Mouse (Mus musculus) T-helper 2 cell (primary cell): ENCODE results near the gene Npas3.

Experiments
- in situ Hi-C: fragments of 300-600 bp; cut with MboI, MseI; formaldehyde crosslinking; loops from one replicate; pipeline ENCODE4 v1.15.1; 2025; ENCODE audit warnings: high pct_unique_total_duplicates

The Npas3 gene

DNA sequence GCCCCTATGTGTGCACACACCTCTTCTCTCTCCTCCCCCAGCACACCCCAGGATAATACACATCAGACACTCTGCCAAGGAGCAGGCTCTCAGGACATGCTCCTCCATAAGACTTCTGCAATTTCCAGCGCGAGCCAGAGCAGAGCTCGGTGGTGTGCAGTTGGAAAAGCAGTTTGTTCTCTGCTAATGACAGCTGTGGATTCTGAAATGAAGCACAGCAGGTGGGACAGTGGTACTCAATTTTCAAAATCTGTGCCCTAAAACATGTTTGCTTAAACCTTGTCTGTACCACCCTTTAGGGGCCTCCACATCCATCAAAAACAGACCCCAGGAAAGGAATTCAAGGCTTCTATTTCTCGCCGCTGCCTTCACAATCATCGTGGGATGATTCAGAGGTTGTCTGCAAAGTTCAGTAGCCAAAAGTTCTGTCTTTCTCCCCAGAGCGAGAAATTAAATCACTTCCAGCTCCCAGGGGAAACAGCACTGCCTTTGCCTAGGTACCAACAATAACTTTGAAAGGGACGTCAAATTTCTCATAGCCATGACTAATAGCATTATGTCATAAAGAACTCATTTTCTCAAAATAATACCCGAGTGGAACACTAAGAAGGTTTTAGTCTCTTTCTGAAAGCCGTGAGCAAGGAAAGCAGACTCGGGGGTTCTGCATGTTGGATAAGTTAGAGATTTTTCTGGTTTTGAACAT lies 533.5 kb downstream of the Npas3 start:
- in situ Hi-C loops, result no loop called here

DNA sequence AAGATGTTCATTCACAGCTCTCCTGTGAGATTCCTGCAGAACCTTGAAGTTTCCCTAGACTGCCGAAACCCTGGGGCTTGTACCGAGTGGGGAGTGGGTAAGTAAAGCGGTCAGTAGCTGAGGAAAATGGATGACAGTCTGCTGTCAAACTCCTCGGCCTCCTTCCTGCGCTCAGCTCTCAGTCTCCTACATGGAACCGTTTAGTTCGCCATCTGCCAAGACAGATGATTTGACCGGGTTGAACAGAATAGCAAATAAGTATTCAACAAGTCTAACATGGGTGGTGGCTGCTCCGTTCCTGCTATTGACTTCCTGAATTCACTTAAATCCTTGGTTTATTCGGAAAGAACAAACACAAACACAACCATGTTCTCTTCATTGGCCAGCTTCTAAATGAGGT lies 541.0 kb downstream of the Npas3 start:
- in situ Hi-C loops, result no loop called here

DNA sequence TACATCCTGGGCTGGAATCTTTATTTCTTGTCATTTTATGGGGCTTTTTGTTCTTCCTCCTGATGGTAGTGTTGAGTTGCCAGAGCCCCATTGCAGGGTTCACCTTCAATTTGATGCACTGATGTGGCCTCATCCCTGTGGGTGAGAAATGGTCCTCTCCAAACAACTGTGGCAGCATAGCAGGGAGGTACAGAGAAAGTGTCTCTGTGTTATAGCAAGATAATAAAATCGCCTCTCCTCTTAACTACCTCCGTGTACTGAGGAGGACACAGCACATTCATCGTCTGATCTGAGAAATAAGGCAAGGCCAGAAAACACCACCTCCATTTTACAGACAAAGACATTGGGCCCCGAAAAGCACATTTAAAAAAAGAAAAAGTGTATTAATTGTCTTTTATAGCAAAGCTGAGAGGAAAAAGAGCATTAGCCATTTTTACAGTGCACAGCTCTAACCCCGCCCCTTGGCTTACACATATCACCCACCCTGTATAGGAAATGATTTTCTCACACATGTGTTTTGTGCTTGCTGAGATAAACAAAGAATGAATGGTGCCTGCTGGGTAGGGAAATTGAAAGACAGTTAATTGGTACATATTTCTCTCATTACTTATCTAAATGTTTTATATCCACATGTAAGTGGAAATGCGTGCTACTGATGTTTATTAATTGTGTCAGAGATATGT lies 546.4 kb downstream of the Npas3 start:
- in situ Hi-C loops, result no loop called here

- in situ Hi-C loops, result no loop called here
These were observed 553.4 kb downstream of the Npas3 start for GRCm38 (mm10) chr12:53801831-53802230.

DNA sequence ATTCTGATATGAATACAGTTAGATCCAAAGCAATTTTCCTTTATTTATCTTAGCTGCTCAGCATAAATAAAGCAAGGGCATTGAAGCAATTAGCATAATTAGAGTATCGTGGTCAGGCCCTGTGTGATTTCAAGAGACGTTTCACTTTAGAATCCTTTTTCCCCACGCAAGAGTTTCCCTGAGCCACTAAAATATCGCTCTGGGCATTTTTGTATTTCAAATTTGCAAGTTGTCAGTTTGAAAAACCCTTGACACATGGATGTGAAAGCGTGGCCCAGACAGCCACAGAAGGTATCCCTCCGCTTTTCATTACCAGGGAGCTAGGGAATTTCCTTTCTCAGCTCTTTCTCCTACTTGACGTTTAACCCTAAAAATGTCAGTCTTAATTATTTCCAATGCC lies 553.9 kb downstream of the Npas3 start:
- in situ Hi-C loops, result no loop called here

- in situ Hi-C loops, result no loop called here
These were observed 561.6 kb downstream of the Npas3 start for GRCm38 (mm10) chr12:53810081-53810480.

GRCm38 (mm10) chr12:53814291-53814690 lies 565.8 kb downstream of the Npas3 start:
- in situ Hi-C loops, result no loop called here

GRCm38 (mm10) chr12:53819982-53820381 lies 571.5 kb downstream of the Npas3 start:
- in situ Hi-C loops, result no loop called here

DNA sequence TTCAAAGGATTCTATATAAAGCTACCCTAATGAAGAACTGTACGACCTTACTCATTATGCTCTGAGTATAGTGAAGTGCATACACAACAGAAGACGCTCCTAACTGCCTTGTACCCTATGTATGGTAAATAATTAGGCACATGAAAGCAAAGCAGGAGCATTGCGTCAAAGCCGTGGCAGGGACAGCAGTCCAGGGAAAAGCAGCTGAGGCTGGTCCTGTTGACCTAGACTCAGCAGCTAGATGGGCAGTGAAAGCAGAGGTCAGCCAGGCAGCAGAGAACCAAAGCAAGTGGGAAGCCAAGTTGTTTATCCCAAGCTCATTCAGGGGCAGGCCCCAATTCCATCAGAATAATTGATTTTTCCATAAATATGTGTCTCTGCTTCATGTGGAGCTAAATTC lies 574.4 kb downstream of the Npas3 start:
- in situ Hi-C loops, result no loop called here

- in situ Hi-C loops, result no loop called here
These were observed 576.8 kb downstream of the Npas3 start for GRCm38 (mm10) chr12:53825251-53825650.

GRCm38 (mm10) chr12:53825898-53826605 lies 577.6 kb downstream of the Npas3 start:
- in situ Hi-C loops, result no loop called here

DNA sequence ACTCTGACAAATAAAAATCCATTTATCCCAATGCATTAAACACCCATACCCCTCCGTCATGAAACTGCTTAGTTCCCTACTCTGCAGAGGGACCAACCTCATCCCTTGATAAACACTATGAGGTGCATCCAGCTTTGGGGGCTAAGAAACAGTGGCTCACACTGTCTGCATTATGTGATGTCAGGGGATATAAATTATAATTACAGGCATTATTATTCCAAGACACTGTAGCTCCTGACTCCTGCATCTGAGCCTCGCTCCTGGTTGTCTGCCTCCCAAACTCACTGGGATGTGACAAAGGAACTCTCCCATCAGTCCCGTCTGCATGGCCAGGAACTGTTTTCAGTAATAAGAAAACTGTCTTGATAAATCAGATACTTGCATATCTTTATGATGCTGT lies 578.3 kb downstream of the Npas3 start:
- in situ Hi-C loops, result no loop called here

DNA sequence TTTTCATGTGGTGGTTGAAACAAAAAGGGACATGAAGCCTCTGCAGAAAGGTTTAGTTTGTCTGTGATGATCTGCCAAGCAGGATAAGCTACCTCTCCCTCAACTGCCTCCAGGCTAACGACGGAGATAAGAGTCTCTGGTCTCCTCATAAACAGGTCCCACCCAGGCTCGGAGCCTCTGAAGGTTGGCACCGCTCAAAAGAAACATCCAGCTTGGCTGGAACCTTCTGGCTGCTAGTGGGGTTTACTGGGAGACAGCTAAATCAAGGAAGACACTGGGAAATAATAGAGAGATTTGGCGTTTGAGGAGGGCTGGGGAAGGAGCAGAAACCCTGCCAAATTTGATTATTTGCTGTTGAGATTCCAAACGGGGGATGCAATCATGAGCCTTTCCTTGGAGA lies 584.1 kb downstream of the Npas3 start:
- in situ Hi-C loops, result no loop called here

GRCm38 (mm10) chr12:53833348-53833747 lies 584.9 kb downstream of the Npas3 start:
- in situ Hi-C loops, result no loop called here

DNA sequence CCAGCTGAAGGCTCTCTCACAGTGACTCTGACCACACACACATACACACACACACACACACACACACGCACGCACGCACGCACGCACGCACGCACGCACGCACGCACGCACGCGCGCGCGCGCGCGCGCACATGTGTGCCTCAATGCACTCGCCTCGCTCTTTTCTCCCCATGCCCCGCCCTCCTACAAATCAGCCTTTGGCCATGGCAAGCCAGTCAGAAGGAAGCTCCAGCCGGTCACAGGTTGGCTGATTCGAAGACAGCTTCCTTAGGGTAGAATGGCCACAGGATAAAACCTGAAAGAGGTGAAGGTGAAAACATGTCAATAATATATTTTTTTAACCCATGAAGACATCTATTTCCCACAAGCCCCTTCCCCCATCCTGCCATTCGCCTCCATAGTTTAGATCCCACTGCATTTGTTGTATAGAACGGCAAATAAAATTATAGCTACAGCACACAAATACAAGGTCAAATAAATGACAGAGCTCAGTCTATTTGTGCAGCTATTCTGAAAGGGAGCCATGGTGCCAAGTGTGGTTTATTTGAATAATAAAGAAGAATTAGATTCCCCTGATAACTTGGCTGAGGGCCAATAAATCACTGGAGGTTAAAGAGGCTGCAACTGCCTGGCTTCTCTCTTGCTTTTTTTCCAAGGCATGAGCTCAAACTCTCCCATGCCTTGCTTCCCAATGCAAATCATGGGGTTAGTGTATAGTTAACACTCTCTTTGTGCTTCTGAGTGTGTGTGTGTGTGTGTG lies 587.7 kb downstream of the Npas3 start:
- in situ Hi-C loops, result no loop called here

DNA sequence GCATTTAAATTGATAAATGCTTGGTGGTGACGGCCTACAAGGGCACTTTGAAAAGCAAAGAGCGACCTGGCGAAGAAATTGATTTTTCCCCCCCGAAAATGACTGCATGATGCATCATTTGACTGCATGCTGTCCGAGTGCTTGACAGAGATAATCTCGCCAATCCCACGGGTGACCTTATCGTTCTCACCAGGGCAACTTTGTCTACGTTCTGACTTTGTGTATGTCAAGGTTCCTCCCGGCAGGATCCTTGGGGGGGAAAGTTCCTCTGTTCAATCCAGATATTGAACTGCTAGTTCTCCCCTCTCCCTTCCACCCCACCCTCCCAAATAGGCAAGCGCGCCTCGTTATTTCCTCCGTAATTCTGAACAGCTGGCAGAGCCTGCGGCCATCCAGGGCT lies 588.9 kb downstream of the Npas3 start:
- in situ Hi-C loops, result no loop called here

DNA sequence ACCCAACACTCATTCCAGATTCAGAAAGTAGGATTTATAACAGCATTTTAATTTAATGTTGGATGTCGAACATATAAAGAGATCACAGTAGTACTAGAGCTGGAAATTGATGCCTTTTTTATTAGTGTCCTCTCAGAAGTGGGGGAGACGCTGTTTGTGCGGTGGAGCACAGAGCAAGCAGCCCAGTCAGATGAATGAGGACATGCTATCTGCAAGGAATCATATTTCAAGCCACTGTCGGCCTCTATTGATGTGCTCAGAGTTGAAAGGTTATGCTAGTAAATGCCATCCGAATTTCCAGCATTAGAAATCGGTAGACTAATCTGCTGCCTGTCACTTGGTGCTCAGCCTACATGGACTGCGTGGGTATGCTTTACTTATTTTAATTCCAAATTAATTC lies 590.1 kb downstream of the Npas3 start:
- in situ Hi-C loops, result no loop called here

DNA sequence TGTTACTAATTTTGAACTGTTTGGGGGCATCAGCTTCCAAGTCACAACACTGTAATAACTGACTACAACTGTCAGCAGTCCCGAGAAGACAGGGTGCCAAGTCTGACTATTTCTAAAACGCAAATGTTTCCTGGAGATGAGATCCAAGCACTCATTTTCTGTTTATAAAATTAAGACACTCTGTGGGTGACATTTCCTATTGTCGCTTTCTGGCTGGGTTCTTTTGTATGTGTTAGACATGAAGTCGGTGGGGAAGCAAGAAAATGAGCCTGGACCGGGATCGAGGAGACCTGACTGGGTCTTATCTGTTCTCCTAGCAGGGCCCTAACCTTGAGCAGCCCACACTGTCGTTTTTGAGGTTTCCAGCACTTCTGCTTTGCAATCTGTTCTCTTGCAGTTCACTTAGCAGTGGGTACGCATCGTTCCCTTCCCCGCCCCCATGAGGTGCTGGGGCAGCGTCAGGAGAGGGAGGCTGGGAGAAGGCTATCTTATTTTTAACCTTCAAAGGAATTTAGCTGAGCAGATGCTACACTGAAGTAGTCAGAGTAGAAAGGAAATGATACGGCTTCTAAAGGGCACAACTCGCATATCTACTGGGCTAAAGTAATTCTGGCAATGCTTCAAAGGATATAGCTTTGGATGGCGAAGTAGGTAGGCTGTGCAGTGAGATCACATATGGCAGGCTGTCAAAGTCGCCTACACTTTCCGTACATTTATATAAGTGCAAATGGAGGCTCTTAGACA lies 593.6 kb downstream of the Npas3 start:
- in situ Hi-C loops, result no loop called here

DNA sequence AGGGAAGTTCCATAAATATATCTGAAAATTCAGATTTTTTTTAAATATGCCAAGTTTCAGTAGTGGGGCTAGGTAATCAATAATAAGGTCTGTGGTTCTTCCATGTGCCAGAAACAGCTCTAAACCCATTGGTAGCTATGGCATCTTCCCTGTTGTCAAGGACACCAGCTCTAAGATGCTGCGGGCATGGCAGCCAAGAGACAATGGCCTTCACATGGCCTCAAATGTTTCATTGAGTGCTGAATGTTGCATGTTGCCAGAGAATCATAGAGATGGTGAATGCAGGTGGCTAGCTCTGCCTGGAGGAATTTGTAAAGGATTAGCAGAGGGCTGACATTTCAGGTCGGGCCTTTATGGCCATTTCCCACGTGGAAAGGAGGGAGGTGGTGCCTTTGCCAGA lies 595.1 kb downstream of the Npas3 start:
- in situ Hi-C loops, result no loop called here

- in situ Hi-C loops, result no loop called here
These were observed 597.7 kb downstream of the Npas3 start for GRCm38 (mm10) chr12:53846154-53846665.

GRCm38 (mm10) chr12:53849263-53849662 lies 600.8 kb downstream of the Npas3 start:
- in situ Hi-C loops, result no loop called here
